Mouse (Mus musculus): ENCODE data around the gene Ifna5. TPM values are rescaled to one million over a fixed set of nuclear protein-coding genes. Genes with fewer than 3 reads are reported as not detected.
A peak's percentile ranks its signal among the peaks of the same experiment; 100 is the strongest.
"Not testable (repeated sequence)": the region's sequence is repeated elsewhere in the genome, so short reads cannot be mapped to it uniquely, and the experiment has no call there.

Ifna5 gene
- total RNA-seq (2014; rRNA removed) (not detected in 2 replicates), polyA plus RNA-seq (2015; fragmentation: Nextera tagmentation; extraction: Ambion mirVana) (not detected in 2 replicates)

DNA sequence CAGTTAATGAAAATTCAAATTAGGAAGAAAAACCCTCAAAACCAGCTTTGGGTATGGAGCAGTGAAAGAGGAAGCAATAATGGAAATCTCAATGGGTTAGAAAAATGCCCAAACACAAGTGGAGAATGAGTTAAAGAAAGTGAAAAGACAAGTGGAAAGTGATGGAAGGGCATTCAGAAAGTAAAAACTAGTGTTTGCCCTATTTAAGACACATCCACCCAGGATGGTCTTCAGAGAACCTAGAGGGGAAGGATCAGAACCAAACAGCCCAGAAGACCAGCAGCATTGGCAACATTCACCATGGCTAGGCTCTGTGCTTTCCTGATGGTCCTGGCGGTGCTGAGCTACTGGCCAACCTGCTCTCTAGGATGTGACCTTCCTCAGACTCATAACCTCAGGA lies at the start of gene Ifna5:
TSS of gene Ifna5 (plus strand) at position 301 of the 400 bp plus-strand sequence.
- not testable (repeated sequence) for H3K36me3 ChIP-seq (ENCODE audit: insufficient read depth, low read length); DNase-seq (ENCODE audit: low spot score); ATAC-seq (ENCODE audit: low FRiP score); H3K4me2 ChIP-seq (ENCODE audit: low read depth, low read length, poor library complexity, severe bottlenecking); H3K9ac ChIP-seq (replicated peaks; ENCODE audit: low read length, poor library complexity, severe bottlenecking); H3K27ac ChIP-seq (ENCODE audit: low read depth, low read length); H3K9me3 ChIP-seq (ENCODE audit: low read length); H3K4me3 ChIP-seq (ENCODE audit: low read depth, low read length); H3K4me1 ChIP-seq (ENCODE audit: insufficient read depth, low read length); H3K27me3 ChIP-seq (ENCODE audit: insufficient read depth, low read length)
- 73% methylated on average over 1 of the region's 1 CpGs for whole genome bisulfite sequencing

DNA sequence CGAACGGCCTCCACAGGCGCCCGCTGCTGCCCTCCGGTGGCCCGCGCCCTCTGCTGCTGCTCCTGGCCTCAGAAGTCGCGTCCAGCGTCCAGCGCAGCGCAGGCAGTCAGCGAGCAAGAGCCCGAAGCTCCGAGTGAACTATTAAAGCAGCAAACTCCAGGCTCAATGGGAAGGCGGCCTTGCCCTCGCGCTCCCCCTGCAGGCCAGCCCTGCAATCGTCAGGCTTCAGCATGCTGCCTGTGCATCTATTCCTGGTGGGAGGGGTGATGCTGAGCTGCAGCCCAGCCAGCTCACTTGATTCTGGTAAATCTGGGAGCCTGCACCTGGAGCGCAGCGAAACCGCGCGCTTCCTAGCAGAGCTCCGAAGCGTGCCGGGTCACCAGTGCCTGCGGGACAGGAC lies 46.9 kb upstream of the Ifna5 start, which contains the start of gene Gm13277:
TSS of gene Gm13277 (plus strand) at position 231 of the 400 bp plus-strand sequence.
- not testable (repeated sequence) for H3K27ac ChIP-seq (ENCODE audit: low read depth, low read length); DNase-seq (ENCODE audit: low spot score); H3K9ac ChIP-seq (replicated peaks; ENCODE audit: low read length, poor library complexity, severe bottlenecking); ATAC-seq (ENCODE audit: low FRiP score); H3K4me2 ChIP-seq (ENCODE audit: low read depth, low read length, poor library complexity, severe bottlenecking); H3K4me1 ChIP-seq (ENCODE audit: insufficient read depth, low read length); H3K27me3 ChIP-seq (ENCODE audit: insufficient read depth, low read length); H3K9me3 ChIP-seq (ENCODE audit: low read length); H3K4me3 ChIP-seq (ENCODE audit: low read depth, low read length); H3K36me3 ChIP-seq (ENCODE audit: insufficient read depth, low read length)
- WGBS = no CpG with 5 or more reads among the region's 28 CpGs
- peak; percentile 59 for TF ChIP-seq CTCF (IDR thresholded peaks at IDR 0.05)

DNA sequence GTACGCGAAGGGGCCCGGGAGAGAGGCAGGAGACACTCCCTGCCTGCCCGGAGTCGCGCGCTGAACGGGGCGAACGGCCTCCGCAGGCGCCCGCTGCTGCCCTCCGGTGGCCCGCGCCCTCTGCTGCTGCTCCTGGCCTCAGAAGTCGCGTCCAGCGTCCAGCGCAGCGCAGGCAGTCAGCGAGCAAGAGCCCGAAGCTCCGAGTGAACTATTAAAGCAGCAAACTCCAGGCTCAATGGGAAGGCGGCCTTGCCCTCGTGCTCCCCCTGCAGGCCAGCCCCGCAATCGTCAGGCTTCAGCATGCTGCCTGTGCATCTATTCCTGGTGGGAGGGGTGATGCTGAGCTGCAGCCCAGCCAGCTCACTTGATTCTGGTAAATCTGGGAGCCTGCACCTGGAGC lies 44.1 kb upstream of the Ifna5 start, which contains the start of gene Gm13278:
TSS of gene Gm13278 (plus strand) at position 301 of the 400 bp plus-strand sequence.
- H3K4me1 ChIP-seq (ENCODE audit: insufficient read depth, low read length); H3K4me2 ChIP-seq (ENCODE audit: low read depth, low read length, poor library complexity, severe bottlenecking); H3K36me3 ChIP-seq (ENCODE audit: insufficient read depth, low read length); H3K27ac ChIP-seq (ENCODE audit: low read depth, low read length); H3K9me3 ChIP-seq (ENCODE audit: low read length); H3K27me3 ChIP-seq (ENCODE audit: insufficient read depth, low read length); DNase-seq (ENCODE audit: low spot score); ATAC-seq (ENCODE audit: low FRiP score); H3K9ac ChIP-seq (replicated peaks; ENCODE audit: low read length, poor library complexity, severe bottlenecking); H3K4me3 ChIP-seq (ENCODE audit: low read depth, low read length): not testable (repeated sequence)
- no CpG with 5 or more reads among the region's 28 CpGs for WGBS

DNA sequence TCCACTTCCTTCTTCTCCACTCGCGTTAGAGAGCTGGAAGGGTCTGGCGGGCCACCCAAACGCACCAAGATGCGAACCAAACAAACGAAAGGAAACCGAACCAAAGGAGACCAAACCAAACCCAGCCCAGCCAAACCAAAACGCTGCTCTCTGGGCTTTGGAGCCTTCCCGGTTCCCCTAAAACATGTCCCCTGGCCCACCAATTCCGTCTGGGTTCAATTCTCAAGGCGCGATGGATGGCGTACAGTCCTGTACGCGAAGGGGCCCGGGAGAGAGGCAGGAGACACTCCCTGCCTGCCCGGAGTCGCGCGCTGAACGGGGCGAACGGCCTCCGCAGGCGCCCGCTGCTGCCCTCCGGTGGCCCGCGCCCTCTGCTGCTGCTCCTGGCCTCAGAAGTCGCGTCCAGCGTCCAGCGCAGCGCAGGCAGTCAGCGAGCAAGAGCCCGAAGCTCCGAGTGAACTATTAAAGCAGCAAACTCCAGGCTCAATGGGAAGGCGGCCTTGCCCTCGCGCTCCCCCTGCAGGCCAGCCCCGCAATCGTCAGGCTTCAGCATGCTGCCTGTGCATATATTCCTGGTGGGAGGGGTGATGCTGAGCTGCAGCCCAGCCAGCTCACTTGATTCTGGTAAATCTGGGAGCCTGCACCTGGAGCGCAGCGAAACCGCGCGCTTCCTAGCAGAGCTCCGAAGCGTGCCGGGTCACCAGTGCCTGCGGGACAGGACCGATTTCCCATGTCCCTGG lies 41.2 kb upstream of the Ifna5 start, which contains the start of gene Gm13275:
TSS of gene Gm13275 (plus strand) at position 552 of the 740 bp plus-strand sequence.
- H3K4me2 ChIP-seq (ENCODE audit: low read depth, low read length, poor library complexity, severe bottlenecking); H3K4me1 ChIP-seq (ENCODE audit: insufficient read depth, low read length); H3K36me3 ChIP-seq (ENCODE audit: insufficient read depth, low read length); H3K9ac ChIP-seq (replicated peaks; ENCODE audit: low read length, poor library complexity, severe bottlenecking); H3K9me3 ChIP-seq (ENCODE audit: low read length); H3K4me3 ChIP-seq (ENCODE audit: low read depth, low read length); DNase-seq (ENCODE audit: low spot score); ATAC-seq (ENCODE audit: low FRiP score); H3K27me3 ChIP-seq (ENCODE audit: insufficient read depth, low read length); H3K27ac ChIP-seq (ENCODE audit: low read depth, low read length): not testable (repeated sequence)
- WGBS = 0% methylated on average over 8 of the region's 52 CpGs
- TF ChIP-seq CTCF (IDR thresholded peaks at IDR 0.05) = peak; percentile 39

DNA sequence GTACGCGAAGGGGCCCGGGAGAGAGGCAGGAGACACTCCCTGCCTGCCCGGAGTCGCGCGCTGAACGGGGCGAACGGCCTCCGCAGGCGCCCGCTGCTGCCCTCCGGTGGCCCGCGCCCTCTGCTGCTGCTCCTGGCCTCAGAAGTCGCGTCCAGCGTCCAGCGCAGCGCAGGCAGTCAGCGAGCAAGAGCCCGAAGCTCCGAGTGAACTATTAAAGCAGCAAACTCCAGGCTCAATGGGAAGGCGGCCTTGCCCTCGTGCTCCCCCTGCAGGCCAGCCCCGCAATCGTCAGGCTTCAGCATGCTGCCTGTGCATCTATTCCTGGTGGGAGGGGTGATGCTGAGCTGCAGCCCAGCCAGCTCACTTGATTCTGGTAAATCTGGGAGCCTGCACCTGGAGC lies 38.2 kb upstream of the Ifna5 start, which contains the start of gene Gm13279:
TSS of gene Gm13279 (plus strand) at position 301 of the 400 bp plus-strand sequence.
- not testable (repeated sequence) for H3K27ac ChIP-seq (ENCODE audit: low read depth, low read length); H3K4me1 ChIP-seq (ENCODE audit: insufficient read depth, low read length); H3K4me3 ChIP-seq (ENCODE audit: low read depth, low read length); DNase-seq (ENCODE audit: low spot score); H3K27me3 ChIP-seq (ENCODE audit: insufficient read depth, low read length); ATAC-seq (ENCODE audit: low FRiP score); H3K9me3 ChIP-seq (ENCODE audit: low read length); H3K4me2 ChIP-seq (ENCODE audit: low read depth, low read length, poor library complexity, severe bottlenecking); H3K9ac ChIP-seq (replicated peaks; ENCODE audit: low read length, poor library complexity, severe bottlenecking); H3K36me3 ChIP-seq (ENCODE audit: insufficient read depth, low read length)
- no CpG with 5 or more reads among the region's 28 CpGs for WGBS

DNA sequence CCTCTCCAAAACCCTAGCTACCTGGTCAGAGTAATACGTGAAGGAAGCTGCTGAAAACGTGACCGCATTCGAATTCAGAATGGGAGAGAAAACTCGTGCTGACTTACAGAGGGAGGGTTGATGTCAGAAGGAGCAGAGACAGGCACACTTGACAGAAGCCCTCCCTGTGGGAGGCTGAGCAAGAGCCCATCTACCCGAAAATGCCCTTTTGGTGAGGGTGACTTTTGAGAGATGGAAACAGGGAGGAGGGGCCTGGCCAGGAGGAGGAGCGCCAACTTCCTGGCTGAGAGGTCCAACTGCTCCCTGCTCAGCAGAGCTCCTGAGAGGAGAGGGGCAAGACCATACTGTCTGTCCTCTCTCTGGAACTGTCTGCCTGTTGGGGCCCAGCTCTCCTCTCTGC lies 36.0 kb upstream of the Ifna5 start, which contains the start of gene Gm13285:
TSS of gene Gm13285 (plus strand) at position 301 of the 400 bp plus-strand sequence.
- WGBS = 17% methylated on average over 3 of the region's 7 CpGs
- H3K27ac ChIP-seq (ENCODE audit: low read depth, low read length); H3K9ac ChIP-seq (replicated peaks; ENCODE audit: low read length, poor library complexity, severe bottlenecking); H3K4me2 ChIP-seq (ENCODE audit: low read depth, low read length, poor library complexity, severe bottlenecking); DNase-seq (ENCODE audit: low spot score); H3K36me3 ChIP-seq (ENCODE audit: insufficient read depth, low read length); H3K9me3 ChIP-seq (ENCODE audit: low read length); H3K4me3 ChIP-seq (ENCODE audit: low read depth, low read length); H3K4me1 ChIP-seq (ENCODE audit: insufficient read depth, low read length); H3K27me3 ChIP-seq (ENCODE audit: insufficient read depth, low read length); ATAC-seq (ENCODE audit: low FRiP score): not testable (repeated sequence)

DNA sequence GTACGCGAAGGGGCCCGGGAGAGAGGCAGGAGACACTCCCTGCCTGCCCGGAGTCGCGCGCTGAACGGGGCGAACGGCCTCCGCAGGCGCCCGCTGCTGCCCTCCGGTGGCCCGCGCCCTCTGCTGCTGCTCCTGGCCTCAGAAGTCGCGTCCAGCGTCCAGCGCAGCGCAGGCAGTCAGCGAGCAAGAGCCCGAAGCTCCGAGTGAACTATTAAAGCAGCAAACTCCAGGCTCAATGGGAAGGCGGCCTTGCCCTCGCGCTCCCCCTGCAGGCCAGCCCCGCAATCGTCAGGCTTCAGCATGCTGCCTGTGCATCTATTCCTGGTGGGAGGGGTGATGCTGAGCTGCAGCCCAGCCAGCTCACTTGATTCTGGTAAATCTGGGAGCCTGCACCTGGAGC lies 32.4 kb upstream of the Ifna5 start, which contains the start of gene Gm13287:
TSS of gene Gm13287 (plus strand) at position 301 of the 400 bp plus-strand sequence.
- not testable (repeated sequence) for H3K9ac ChIP-seq (replicated peaks; ENCODE audit: low read length, poor library complexity, severe bottlenecking); H3K27ac ChIP-seq (ENCODE audit: low read depth, low read length); H3K36me3 ChIP-seq (ENCODE audit: insufficient read depth, low read length); H3K27me3 ChIP-seq (ENCODE audit: insufficient read depth, low read length); H3K9me3 ChIP-seq (ENCODE audit: low read length); DNase-seq (ENCODE audit: low spot score); H3K4me3 ChIP-seq (ENCODE audit: low read depth, low read length); H3K4me2 ChIP-seq (ENCODE audit: low read depth, low read length, poor library complexity, severe bottlenecking); ATAC-seq (ENCODE audit: low FRiP score); H3K4me1 ChIP-seq (ENCODE audit: insufficient read depth, low read length)
- no CpG with 5 or more reads among the region's 29 CpGs for WGBS

DNA sequence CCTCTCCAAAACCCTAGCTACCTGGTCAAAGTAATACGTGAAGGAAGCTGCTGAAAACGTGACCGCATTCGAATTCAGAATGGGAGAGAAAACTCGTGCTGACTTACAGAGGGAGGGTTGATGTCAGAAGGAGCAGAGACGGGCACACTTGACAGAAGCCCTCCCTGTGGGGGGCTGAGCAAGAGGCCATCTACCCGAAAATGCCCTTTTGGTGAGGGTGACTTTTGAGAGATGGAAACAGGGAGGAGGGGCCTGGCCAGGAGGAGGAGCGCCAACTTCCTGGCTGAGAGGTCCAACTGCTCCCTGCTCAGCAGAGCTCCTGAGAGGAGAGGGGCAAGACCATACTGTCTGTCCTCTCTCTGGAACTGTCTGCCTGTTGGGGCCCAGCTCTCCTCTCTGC lies 30.1 kb upstream of the Ifna5 start, which contains the start of gene Gm13288:
TSS of gene Gm13288 (plus strand) at position 301 of the 400 bp plus-strand sequence.
- not testable (repeated sequence) for H3K4me3 ChIP-seq (ENCODE audit: low read depth, low read length); ATAC-seq (ENCODE audit: low FRiP score); H3K9ac ChIP-seq (replicated peaks; ENCODE audit: low read length, poor library complexity, severe bottlenecking); H3K4me1 ChIP-seq (ENCODE audit: insufficient read depth, low read length); H3K27ac ChIP-seq (ENCODE audit: low read depth, low read length); H3K9me3 ChIP-seq (ENCODE audit: low read length); H3K27me3 ChIP-seq (ENCODE audit: insufficient read depth, low read length); H3K36me3 ChIP-seq (ENCODE audit: insufficient read depth, low read length); DNase-seq (ENCODE audit: low spot score)
- H3K4me2 ChIP-seq (ENCODE audit: low read depth, low read length, poor library complexity, severe bottlenecking) = peak within 1 kb of the TSS; percentile 35
- no CpG with 5 or more reads among the region's 8 CpGs for WGBS

Data from midbrain, postnatal 0 days (tissue).